Mouse (Mus musculus) frontal cortex, postnatal 14 days (tissue): ENCODE measurements around the gene Lrrk1.

Experiments
- DNase-seq, 2 experiments: peaks; one replicate each; pipeline ENCODE4 v3.0.0; 2022; ENCODE audit warnings: low spot score in 2 of 2

Gene Lrrk1

DNA sequence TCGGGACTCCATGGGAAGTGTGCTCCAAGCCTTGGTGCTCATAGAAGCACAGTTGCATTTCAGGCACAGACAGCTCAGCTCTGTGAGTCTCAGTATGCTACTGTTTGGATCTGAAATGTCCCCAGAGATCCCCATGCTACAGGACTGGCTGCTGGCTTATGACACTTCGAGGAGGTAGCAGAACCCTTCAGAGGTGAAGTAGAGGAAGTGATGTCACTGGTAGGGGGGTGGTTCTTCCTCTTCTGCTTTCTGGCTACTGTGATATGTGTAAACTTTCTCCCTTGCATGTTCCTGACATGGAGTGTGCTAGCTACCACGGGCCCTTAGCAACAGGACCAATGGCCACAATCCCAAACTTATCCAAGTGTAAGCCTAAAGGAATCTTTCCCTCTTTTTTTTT, 162.3 kb downstream of the Lrrk1 start:
- no peak for DNase-seq

DNA sequence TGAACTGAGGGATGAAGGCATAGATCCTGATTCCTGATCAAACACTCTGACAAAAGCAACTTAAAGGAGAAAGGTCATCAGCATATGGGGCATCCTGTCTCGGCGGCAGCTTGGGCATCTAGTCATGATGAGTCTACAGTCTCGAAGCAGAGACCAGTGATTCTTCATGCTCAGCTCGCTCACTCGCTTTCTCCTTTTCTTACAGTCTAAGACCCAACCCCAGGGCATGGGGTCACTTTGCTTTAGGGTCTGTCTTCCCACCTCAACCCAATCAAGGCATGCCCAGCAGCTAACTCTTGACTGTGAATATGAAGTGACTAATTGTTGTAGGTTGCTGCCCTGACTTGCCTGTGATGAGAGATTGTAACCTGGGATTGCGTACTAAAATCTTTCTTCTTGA, 163.6 kb downstream of the Lrrk1 start:
- DNase-seq: no peak

DNA sequence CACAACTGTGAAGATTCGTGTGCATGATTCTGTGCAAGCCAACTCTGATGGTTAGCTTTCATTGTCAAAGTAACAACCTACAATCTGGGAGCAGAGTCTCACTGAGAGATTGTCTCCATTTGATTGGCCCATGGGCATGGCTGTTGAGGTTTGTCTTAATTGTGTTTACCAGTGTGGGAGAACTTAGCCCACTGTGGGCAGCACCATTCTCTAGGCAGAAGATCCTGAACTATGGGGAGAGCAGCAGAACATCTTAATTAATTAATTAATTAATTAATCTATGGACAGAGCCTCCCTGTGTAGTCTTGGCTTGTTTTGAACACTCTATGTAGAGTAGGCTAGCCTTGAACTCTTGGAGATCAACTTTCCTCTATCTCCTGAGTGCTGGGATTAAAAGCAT, 164.4 kb downstream of the Lrrk1 start:
- no peak for DNase-seq

DNA sequence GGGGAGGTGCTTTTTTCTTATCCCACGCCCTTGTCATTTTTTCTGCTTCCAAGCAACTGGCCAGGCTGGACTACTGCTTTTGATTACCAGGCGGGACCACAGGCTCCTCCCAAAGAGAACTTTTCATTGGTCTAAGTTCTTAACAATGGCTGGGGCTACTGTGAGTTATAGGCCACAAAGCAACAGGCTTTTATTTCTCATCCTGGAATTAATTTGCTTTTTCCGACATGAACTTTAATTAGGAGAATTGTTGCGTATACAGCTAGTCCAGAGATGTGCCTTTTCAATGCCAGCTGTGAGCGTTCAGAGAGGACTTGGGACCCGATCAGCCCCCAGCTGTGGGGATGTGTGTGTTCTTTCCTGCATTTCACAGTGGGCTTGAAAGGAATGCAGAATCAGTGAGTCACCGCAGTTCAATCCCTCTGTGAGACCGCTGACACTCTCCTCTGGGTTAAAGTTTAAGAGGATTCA, 165.5 kb downstream of the Lrrk1 start:
- no peak for DNase-seq

DNA sequence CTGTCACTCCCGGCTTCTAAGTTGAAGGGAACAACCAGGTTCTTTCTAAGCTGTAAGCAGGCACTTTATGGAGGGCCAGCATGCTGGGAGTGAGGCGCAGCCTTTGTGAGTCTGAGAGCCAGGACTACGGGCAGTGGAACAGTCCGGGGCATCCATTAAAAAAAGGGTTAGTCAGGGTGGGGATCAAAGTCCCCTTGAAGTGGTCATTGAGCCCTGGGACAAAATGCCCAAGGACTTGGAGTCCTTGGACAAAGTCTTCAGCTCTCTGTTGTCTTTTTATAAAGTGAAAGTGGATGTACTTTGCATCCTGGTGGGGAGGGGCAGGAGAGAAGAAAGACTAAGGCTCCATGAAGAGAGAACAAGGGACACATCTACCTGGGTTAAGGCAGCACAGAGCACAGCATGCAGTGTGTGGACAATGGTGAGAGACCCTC, 168.3 kb downstream of the Lrrk1 start:
- DNase-seq: no peak

DNA sequence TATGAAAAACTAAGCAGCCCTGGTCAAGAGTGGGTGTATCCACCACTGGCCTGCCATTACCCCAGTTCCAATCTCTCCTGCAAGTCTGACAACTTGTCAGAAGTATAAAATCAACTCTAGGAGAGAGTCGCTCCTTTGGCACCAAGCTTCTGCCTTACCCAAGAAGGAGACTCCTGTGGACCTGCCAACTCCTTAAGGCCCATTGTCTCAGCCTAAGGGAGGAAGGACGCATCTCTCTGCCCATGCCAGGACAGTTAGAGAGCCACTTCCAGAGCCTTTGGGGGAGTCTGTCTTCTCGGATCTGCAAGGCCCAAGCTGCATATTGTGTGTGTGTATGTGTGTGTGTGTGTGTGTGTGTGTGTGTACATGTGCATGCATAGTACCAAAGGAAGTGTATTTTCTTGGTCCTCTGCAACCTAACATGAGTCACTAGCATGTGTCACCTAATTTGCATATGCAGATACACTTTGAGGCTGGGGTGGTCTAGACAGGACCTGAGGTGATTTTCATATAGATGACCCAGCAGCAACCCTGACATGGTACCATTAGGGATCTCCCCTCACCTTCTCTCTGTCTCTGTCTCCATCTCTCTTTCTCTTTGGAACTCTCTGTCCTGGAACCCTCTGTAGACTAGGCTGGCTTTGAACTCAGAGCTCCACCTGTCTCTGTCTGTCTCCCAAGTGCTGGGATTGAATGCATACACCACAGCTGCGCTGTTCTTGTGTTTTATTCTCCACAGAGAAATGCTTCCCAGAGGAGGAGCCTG, 168.9 kb downstream of the Lrrk1 start:
- DNase-seq: no peak

DNA sequence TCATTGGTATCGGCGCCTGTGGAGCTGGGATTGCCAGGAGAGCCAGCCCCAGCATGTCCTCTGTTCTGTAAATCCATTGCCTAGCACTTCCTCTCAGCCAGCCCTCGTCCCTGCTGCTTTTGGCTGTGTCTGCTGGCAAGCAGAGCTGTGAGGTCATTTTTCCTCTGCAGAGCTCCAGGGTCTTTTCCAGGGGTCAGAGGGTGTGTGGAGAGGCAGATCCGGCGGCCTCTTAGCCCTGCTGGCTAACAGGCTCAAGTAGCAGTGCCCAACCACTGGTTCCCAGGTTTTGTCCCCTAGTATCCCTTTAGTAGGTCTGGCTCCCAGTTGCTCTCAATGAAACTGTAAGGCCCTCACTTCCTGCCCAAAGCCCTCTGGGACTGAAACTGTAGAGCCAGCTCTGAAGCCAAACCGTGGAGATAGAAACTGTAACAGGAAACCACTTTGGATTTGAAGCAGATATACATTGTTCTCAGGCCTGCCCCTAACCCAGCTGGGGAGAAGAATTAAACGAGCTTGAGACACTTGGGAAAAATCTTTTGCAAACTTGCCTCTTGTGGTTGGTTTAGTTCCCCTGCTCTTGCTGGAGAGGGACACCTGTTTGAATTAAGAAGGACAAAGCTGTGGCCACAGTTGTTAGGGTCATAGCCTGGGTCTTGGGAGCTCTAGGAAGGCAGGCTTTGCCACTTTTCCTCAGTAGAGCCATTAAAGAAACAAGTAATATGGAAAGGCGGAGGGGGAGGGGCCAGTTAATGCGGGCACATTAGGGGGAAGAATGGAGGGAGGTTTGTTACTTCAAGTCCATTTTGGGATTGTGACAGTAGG, 169.7 kb downstream of the Lrrk1 start:
- no peak for DNase-seq

DNA sequence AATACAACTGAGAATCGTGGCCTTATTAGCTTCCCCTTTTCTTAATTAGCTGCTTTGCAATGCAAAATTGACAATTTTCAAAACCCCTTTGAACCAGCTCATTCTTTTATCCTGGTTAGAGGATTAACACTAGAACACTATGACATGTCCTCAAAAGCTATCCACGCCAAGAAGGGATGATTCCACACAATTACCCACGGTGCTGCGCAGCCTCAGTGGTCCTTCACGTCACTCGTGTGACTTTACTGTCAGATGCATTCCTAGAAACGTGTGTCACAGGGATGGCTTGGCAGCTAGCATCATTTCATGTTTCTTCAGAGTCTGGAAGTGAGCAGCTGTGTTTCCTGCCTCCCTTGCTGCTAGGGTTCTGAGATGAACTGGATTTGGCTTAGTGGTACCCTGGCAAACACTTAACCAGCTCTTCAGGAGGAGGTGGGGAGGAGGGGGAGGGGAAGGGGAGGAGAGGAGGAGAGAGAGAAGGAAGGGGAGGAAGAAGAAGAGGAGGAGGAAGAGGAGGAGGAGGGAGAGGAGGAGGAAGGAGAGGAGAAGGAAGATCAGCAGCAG, 170.5 kb downstream of the Lrrk1 start:
- no peak for DNase-seq

DNA sequence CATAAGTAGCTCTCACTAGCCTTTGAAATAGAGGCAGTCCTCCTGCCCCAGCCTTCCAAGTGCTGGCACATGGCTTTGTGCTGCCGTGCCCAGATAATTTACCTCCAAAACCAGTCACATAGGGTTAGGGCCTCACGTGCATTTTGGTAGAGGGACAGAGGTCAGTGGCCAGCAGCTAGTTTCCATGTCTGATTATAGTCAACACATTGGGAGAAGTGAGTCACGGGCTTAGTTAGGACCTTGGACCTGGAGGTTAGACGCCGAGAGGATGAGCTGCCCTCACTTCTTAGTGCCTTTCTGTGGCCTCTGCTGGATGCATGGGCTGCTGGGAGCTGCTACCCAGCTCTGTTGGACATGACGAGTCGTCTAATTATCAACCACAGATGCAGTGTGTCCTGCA, 171.1 kb downstream of the Lrrk1 start:
- no peak for DNase-seq

DNA sequence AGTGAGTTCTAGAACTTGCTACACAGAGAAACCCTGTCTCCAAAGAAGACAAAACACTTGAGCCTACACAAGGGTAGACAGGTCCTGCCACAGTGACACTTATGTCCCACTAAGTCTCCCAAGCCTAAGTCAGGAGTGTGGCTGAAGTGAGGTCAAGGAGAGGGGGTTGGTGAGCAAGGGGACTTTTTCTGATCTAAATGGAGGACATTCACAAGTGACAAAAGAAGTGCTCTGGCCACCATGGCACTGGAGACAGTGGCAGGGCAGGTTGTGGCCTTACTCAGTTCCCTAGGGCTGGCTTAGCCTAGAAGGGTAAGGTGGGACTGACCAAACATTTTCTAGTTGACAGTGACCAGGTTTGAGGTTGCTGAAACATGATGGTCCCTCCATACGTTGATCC, 172.2 kb downstream of the Lrrk1 start:
- DNase-seq: no peak

DNA sequence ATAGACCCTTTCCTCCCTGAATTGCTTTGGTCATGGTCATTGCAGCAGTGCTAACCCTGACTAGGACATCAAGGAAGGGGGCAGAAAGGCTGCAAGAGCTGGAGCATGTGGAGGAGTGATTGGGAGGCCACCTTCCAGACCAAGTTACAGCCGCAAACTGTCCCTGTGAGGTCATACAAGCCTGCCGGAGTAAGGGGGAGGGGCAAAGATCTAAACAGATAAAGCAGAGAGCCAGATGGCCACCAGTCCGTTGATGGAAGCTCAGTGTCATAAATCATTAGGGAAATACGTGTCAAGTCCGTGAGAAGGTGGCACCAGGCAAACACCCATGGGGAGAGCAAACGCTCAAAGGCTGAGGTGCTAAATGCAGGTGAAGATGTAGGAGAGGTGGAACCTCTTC, 173.7 kb downstream of the Lrrk1 start:
- no peak for DNase-seq

DNA sequence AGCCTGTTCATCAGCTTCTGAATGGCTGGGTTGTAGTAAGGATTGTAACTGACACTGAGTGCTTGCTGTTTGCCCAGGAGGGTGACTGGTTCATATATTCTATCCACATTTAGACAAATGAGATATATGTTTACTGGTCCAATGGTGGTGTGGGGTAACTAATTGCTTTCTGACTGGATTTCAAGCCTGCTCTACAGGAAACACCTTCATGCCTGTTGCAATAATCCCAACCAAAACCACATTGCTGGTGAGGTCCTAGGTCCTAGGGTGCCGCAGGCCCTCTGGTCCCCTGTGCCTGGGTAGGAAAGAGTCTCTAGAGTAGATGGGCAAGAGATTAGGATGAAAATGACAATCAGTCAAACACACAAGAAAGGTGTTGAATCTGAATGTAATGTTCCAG, 175.3 kb downstream of the Lrrk1 start:
- no peak for DNase-seq

DNA sequence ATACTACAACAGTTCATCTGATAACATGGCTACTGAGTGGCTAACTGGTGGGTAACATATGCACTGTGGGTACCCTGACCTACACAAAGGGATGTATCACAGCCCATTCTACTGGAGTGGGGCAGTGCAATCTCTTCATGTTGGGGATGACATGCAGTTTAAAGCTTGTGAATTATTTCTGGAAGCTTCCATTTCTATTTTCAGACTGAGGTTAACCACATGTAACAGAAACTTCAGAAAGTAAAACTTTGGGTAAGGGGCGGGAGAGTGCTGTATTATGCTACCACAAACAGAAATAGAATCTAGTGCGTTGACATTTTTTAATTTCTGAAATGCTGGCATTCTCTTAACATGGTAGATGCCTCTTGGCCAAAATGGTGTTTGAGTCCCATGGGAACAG, 178.2 kb downstream of the Lrrk1 start:
- DNase-seq: no peak

DNA sequence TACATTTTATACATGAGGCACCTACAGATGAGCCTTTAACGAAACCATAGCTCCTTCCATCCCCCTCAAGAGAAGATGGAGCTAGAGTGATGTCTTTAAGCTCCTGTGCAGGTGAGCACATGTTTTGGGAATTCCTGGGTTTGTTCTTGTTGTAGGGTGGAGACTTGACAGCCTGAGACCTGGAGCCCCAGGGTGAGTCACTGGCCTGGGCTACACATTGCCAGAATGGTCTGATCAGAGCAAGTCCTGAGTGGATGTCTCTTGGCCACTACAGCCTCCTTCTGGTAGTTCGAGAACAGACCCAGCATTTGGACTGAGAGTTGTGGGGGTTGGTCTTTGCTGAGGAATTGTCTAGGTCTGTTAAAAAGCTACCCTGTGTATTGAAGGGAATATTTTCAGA, 186.5 kb downstream of the Lrrk1 start:
- no peak for DNase-seq

DNA sequence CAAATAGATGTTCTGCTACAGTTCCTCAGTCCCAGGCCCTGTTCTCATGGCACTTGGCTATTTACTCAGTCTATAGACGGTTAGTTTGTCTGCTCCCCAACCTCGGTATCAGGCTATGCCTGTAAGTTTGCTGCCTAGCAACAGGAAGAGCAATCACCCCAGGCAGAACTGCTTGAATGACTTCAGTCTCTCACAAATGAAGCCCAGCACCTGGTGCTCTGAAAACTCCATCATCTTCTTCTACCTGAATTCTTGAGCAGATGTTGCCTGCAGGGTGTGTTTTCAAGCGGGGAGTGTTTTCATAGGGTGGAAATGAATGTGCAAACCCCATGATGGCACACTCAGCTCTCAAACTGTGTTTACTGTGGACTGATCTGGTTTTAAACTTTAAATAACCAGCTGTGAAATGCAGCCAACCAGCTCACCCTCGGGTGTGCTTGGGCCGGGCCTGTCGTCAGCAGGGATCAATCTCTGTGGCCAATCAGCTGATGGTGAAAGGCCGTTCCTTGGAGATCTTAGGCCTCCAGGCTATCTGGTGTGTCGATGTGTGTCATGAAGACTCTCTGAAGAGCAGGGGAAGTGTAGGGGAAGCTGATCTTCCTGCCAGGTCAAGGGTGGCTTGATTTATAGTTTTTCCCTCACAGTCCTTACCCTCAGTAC, 187.2 kb downstream of the Lrrk1 start:
- no peak for DNase-seq

DNA sequence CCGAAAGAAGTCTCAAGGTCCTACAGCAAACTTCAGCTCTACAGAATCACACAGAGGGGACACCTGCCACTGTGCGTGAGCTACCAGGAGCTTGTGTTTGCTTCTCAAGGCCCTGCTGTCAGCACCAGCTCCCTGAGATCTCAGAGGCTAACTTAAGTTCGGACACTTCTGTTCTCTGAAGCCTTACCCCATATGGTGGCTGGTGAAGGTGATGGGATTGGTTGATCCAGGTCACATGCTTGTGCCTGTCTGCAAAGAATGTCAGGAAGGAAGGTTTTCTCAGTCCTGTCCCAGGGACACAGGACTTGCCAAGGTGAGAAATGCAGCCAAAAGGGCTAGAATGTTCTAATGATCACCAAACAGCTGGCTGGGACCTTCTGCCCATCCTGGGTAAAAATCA, 187.8 kb downstream of the Lrrk1 start:
- DNase-seq: no peak

DNA sequence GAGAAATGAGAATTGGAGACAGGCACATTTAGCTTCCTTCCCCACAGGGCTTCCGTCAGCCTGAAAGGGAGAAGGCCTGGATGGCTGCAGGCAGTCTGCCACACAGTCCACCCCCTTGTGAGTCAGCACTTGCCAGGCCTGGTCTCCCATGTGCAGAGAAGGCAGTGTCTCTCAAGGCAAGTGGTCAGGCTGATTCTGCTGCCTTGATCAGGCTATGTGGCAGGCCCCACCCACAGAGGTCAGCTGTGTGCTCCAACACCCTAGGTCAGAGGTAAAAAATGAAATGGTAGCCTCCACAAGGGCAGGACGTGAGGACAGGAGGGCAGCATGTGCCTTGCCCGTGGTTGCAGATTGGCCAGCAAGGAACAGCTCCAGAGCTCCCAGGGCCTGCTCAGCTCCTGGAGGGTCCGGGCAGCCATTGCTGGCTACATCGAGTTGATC, 188.7 kb downstream of the Lrrk1 start:
- DNase-seq: peak in 1 of 2 experiments; percentile 28

DNA sequence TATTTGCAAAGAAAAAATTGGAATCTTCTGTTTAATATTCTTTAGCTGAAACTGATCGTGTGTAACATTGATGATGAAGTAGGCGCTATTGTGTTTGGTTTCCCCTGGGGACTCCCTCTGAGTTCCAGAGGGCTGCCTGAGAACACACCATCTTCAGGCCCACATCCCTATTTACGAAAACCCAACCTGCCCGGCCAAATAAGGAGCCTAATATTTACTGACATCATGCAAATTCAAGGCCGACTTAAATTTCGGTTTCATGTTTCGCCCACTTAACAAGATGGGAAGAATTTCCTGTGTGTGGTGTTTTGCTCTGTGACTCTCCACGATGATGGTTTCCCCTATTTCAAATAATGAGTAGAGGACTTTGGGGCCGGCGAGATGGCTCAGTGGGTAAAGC, 189.7 kb downstream of the Lrrk1 start:
- no peak for DNase-seq

DNA sequence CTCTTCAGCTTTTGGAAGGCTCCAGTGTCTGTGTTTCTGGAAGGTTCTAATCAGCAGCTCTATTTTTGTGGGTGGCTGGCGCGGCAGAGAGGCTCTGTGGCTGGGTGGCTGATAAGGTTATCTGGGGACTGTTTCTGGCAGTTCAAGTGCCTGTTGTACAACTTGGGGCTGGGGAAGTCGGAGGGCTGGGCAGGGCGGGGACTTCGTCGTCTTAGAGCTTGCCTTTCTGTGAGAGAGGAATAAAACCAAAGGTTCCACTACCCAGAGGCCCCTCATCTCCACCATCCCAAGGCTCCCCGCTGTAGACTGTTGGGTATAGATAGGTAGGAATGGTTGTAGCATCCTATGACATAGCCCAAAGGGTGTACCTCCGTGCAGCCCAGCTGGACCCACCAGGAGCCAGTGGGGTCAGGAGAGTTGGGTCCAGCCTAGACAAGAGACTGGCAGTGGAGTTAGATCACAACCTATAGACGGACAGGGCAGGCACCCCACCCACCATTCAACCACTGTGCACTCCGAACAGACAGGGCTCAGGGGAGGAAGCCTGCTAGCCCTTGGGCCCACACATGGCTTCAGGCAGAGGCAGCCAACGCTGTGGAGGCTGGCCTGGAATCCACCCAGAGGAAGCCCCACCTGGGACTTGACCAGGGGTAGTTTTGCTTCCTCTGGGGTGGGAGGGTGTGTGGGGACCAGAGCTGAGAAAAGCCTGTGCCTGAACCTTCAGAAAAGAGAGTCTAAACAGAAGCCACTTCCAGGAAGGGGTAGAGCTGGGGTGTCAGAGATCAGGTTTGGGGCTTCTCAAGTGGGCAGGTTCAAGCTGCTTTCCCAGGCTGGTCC, 191.3 kb downstream of the Lrrk1 start:
- no peak for DNase-seq

DNA sequence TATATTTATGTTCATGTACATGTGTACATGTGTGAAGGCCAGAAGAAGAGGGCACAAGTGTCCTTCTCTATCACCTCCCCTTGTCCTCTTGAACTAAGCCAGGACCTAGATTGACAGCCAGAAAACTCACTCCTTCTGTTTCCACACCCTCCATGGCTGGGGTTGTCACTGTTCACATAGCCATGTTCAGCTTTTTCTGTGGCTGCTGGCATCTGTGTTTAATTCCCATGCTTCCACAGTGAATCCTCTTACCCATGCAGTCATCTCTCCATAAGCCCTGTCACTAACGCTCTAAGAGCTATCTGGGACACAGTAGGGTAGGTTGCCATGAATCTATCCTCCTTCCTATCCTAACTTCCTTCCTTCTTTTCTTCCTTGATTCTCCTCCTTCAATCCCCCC, 192.3 kb downstream of the Lrrk1 start:
- DNase-seq: no peak

DNA sequence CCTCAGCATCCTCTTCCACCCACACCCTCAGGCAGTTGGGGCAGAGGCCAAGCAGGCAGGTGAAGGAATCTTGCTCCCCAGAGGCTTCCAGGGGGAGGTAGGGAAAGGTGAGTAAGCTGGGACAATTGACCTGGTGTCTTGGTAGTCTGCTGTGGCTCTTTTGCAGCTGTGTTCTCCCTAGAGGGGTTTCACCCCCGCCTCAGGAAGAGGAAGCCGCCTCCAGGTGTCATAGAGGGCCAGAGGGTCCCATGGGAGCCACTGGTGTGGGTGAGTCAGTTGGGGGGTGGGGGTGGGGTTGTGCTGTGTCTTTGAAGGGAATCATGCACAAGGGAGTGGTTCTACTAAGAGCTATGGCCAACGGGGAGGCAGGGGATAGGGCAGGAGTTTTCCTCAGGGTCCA, 193.6 kb downstream of the Lrrk1 start:
- no peak for DNase-seq
